Mouse (Mus musculus) heart, postnatal 0 days (tissue): Measurements from ENCODE around the gene Epp13. TPM values are rescaled to one million over a fixed set of nuclear protein-coding genes. Genes with fewer than 3 reads are reported as not detected.
"Not testable (repeated sequence)": the region's sequence is repeated elsewhere in the genome, so short reads cannot be mapped to it uniquely, and the experiment has no call there.

Experiments used
- ATAC-seq: fragments of 200-750 bp; cut with Nextera tagmentation; 2 replicates; pipeline ENCODE4 v1.8.0; 2017; ENCODE audit warnings: low read depth, moderate number of reproducible peaks, moderate library complexity; ENCODE audit not compliant: insufficient read depth
- DNase-seq: peaks from one replicate; pipeline ENCODE4 v3.0.0-alpha.2; 2016; ENCODE audit warnings: low spot score
- H3K27ac ChIP-seq: fragments of 300-500 bp; sonication (generic); 2 replicates; pipeline ENCODE4 v1.5.1; 2014; ENCODE audit warnings: low read depth, mild to moderate bottlenecking
- H3K27me3 ChIP-seq: fragments of 300-500 bp; sonication (generic); 2 replicates; pipeline ENCODE4 v1.6.1; 2014; ENCODE audit warnings: low read length, mixed read lengths; ENCODE audit not compliant: control insufficient read depth, insufficient read depth
- H3K36me3 ChIP-seq: fragments of 300-500 bp; sonication (generic); replicated peaks from 2 replicates; pipeline ENCODE4 v1.6.1; 2014; ENCODE audit warnings: low read length, mixed read lengths; ENCODE audit not compliant: control insufficient read depth, insufficient read depth
- H3K4me1 ChIP-seq: fragments of 300-500 bp; sonication (generic); 2 replicates; pipeline ENCODE4 v1.6.1; 2014; ENCODE audit warnings: antibody characterized with exemption; ENCODE audit not compliant: control insufficient read depth, insufficient read depth
- H3K4me2 ChIP-seq: fragments of 300-500 bp; sonication (generic); 2 replicates; pipeline ENCODE4 v1.6.1; 2014; ENCODE audit warnings: low read depth, mild to moderate bottlenecking, low read length, moderate library complexity
- H3K4me3 ChIP-seq: fragments of 300-500 bp; sonication (generic); 2 replicates; pipeline ENCODE4 v1.5.1; 2014; ENCODE audit warnings: low read depth, low read length
- H3K9ac ChIP-seq: fragments of 300-500 bp; sonication (generic); replicated peaks from 2 replicates; pipeline ENCODE4 v1.6.1; 2014; ENCODE audit warnings: low read depth, low read length, mixed read lengths
- H3K9me3 ChIP-seq: fragments of 300-500 bp; sonication (generic); replicated peaks from 2 replicates; pipeline ENCODE4 v1.6.1; 2016; ENCODE audit warnings: low read length; ENCODE audit not compliant: control insufficient read depth
- CTCF ChIP-seq: IDR thresholded peaks from 2 replicates; pipeline ENCODE4 v1.5.1; 2016; ENCODE audit warnings: antibody characterized with exemption, control low read depth, low read depth
- EP300 ChIP-seq: IDR thresholded peaks from 2 replicates; pipeline ENCODE4 v1.6.1; 2016; ENCODE audit warnings: antibody characterized with exemption, low read depth
- WGBS: fragments of 180-500 bp; shearing (Covaris S2); extraction: QIAGEN DNeasy Blood & Tissue Kit; methylation state at CpG from one replicate; pipeline ENCODE4 v1.1.7; 2014; 5-methylcytosine and 5-hydroxymethylcytosine counted together
- polyA plus RNA-seq: library from polyadenylated mRNA; unstranded; fragments of >200 nt; fragmentation: Nextera tagmentation; extraction: Ambion mirVana; gene quantifications from 2 replicates; pipeline ENCODE4 v1.2.1, GENCODE M21; 2015
- total RNA-seq: library from RNA; depleted of rRNA; stranded (reverse); fragments of >200 nt; gene quantifications from 2 replicates; pipeline ENCODE4 v1.2.3, GENCODE M21; 2014; ENCODE audit warnings: low replicate concordance; rRNA removed

Epp13 gene
- total RNA-seq: not detected in 2 replicates
- polyA plus RNA-seq: not detected in 2 replicates

DNA sequence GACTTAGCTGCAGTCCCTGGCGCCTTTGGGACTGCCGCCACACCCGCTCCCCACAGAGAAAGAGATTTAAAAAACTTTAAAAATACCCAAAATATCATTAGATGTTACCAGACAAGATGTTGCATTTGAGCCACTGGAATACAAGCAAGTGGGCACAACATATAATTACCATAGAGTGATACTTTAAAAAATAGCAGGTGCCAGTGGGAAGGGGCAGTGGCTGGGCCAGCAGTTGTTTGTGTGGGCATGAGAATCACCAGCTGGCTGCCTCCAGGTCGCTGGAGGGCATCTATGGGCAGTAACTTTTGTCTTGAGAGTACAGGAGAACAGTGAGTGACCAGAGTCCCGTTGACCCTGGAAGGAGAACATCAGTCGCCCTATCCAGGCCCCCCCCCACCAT lies at the start of gene Epp13:
Gene Epp13 (plus strand): TSS at position 301 of the 400 bp plus-strand sequence.
- no peaks in the 10 kb centered on the region for H3K9me3 ChIP-seq
- H3K36me3 ChIP-seq: no peaks in the 10 kb centered on the region
- no peak within 1 kb of the TSS for H3K4me3 ChIP-seq
- ATAC-seq: no peak
- DNase-seq: no peak
- no peak within 1 kb of the TSS for H3K9ac ChIP-seq
- H3K27me3 ChIP-seq: no peaks in the 10 kb centered on the region
- no peak within 1 kb of the TSS for H3K4me2 ChIP-seq
- no peaks in the 10 kb centered on the region for H3K4me1 ChIP-seq
- WGBS: 75% methylated on average over 6 of the region's 6 CpGs
- TF ChIP-seq CTCF (no peak), EP300 (no peak)
- H3K27ac ChIP-seq: no peak within 1 kb of the TSS

DNA sequence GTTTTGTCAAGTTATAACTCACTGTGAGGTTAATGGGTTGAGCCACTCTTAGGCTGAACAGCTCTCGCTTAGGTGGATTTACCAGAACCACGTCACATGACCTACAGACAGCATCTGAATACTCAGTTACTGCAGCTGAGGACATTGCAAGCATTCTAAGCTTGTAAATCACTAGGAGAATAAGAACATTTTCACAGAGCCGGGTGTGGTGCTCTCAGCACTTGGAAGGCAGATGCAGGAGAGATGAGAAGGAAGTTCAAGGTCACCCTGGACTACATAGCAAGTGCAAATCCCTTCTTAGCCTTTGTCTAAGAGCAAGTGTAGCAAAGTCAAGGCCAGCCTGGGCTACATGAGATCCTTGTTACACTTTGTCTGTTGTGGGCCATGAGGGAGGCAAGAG lies 48.3 kb upstream of the Epp13 start:
- Histone ChIP-seq H3K4me2 (no peak overlapping the region), H3K9me3 (no peaks in the 10 kb centered on the region), H3K27me3 (no peaks in the 10 kb centered on the region), H3K4me3 (no peak overlapping the region), H3K27ac (no peak overlapping the region), H3K4me1 (no peaks in the 10 kb centered on the region), H3K36me3 (no peaks in the 10 kb centered on the region), H3K9ac (no peak overlapping the region)
- 68% methylated on average over 3 of the region's 3 CpGs for WGBS
- ATAC-seq: no peak
- no peak for TF ChIP-seq CTCF
- TF ChIP-seq EP300: no peak
- DNase-seq: no peak

GRCm38 (mm10) chr7:6213144-6213543 lies 39.4 kb upstream of the Epp13 start:
- DNase-seq (no peak), ATAC-seq (no peak)
- Histone ChIP-seq H3K27me3 (no peaks in the 10 kb centered on the region), H3K4me2 (no peak overlapping the region), H3K4me1 (no peaks in the 10 kb centered on the region), H3K9ac (no peak overlapping the region), H3K4me3 (no peak overlapping the region), H3K36me3 (no peaks in the 10 kb centered on the region), H3K9me3 (no peaks in the 10 kb centered on the region), H3K27ac (no peak overlapping the region)
- WGBS: 43% methylated on average over 5 of the region's 5 CpGs
- no peak for TF ChIP-seq EP300
- TF ChIP-seq CTCF: no peak; the same call in 1 of the 2 replicates

DNA sequence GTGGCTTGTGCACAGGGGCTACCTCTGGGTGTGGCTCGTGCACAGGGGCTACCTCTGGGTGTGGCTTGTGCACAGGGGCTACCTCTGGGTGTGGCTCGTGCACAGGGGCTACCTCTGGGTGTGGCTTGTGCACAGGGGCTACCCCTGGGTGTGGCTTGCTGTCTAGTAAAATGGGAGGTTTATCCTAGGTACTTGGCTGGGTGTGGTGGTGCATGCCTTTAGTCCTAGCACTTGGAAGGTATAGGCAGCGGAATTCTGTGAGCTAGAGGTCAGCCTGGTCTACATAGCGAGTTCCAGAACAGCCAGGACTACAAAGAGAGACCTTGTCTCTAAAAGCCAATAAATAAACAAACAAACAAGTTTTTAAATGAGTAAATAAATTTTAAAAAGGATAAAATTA lies 37.8 kb upstream of the Epp13 start:
- not testable (repeated sequence) for H3K27me3 ChIP-seq, H3K9me3 ChIP-seq, H3K4me2 ChIP-seq, H3K4me3 ChIP-seq, DNase-seq, H3K36me3 ChIP-seq, H3K27ac ChIP-seq, H3K4me1 ChIP-seq, ATAC-seq, H3K9ac ChIP-seq
- WGBS: 58% methylated on average over 3 of the region's 4 CpGs

DNA sequence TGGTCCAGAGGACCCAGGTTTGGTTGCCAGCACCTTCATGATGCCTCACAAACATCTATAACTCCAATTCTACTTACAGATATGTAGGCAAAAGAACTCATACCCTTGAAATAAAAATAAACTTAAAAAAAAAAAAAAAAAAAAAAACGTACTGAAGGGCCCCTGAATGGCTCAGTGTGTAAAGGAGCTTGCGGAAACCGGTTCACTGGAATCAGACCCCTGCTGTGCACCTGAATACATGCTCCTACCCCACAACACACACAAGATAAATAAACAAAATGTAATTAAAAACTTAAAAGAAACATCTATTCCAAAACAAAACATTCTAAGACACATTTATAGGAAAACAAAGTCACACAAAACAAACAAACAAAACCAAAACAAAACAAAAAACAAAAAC lies 32.4 kb upstream of the Epp13 start:
- no peak for DNase-seq
- H3K4me2 ChIP-seq: no peak overlapping the region
- TF ChIP-seq CTCF (no peak), EP300 (no peak)

GRCm38 (mm10) chr7:6221978-6222377 lies 30.5 kb upstream of the Epp13 start, which contains the start of gene Zscan5b:
TSS of gene Zscan5b (plus strand) at chr7:6222278.
- no peak within 1 kb of the TSS for H3K4me2 ChIP-seq

More for the DNA sequence above, 32.4 kb upstream of the Epp13 start:
- no peak for ATAC-seq
- 57% methylated on average over 3 of the region's 3 CpGs for WGBS
- no peaks in the 10 kb centered on the region for H3K4me1 ChIP-seq
- H3K4me3 ChIP-seq: no peak overlapping the region
- 0 out of 2 replicates have a peak, but pooled peaks cover 2% of the 10 kb centered on the region for H3K9me3 ChIP-seq
- no peak overlapping the region for H3K9ac ChIP-seq
- no peaks in the 10 kb centered on the region for H3K36me3 ChIP-seq
- H3K27me3 ChIP-seq: no peaks in the 10 kb centered on the region
- no peak overlapping the region for H3K27ac ChIP-seq

DNA sequence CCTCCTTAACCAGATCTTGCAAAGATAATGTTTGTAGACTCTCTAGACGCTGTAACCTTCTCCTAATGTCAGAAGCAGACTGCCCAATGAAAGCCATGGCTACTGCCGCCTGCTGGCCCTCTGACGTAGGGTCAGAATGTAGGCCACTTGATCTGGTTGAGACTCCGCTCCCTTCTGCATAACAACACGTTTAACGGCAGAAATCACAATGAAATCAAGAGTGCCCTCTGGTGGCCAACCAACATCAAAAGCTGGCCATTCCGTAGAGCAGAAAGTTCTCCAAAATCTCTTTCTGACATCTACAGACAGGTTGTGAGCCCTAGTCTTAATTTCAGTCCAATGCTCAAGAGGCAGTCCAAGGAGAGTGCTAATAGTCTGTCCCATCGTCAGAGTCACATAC lies 24.0 kb upstream of the Epp13 start:
- H3K4me1 ChIP-seq, H3K9me3 ChIP-seq, H3K4me3 ChIP-seq, DNase-seq, H3K36me3 ChIP-seq, H3K4me2 ChIP-seq, H3K9ac ChIP-seq, H3K27ac ChIP-seq, ATAC-seq, H3K27me3 ChIP-seq: not testable (repeated sequence)
- 52% methylated on average over 8 of the region's 8 CpGs for WGBS

More at GRCm38 (mm10) chr7:6221978-6222377, 30.5 kb upstream of the Epp13 start, which contains the start of gene Zscan5b:
- Histone ChIP-seq H3K9me3 (0 out of 2 replicates have a peak, but pooled peaks cover 3% of the 10 kb centered on the region), H3K4me3 (no peak within 1 kb of the TSS), H3K27me3 (no peaks in the 10 kb centered on the region), H3K36me3 (no peaks in the 10 kb centered on the region), H3K9ac (no peak within 1 kb of the TSS), H3K27ac (no peak within 1 kb of the TSS), H3K4me1 (no peaks in the 10 kb centered on the region)
- no peak for DNase-seq
- ATAC-seq: no peak
- TF ChIP-seq EP300 (no peak), CTCF (no peak)
- 87% methylated on average over 12 of the region's 12 CpGs for WGBS
